Mouse (Mus musculus) heart, adult 9 months (tissue): ENCODE data around the gene Npr2.
"Not testable (repeated sequence)": the region's sequence is repeated elsewhere in the genome, so short reads cannot be mapped to it uniquely, and the experiment has no call there.

Experiments used
- DNase-seq, 2 experiments: peaks; one replicate each; pipeline ENCODE4 v3.0.0; 2022; ENCODE audit warnings: low spot score in 2 of 2

Gene Npr2

DNA sequence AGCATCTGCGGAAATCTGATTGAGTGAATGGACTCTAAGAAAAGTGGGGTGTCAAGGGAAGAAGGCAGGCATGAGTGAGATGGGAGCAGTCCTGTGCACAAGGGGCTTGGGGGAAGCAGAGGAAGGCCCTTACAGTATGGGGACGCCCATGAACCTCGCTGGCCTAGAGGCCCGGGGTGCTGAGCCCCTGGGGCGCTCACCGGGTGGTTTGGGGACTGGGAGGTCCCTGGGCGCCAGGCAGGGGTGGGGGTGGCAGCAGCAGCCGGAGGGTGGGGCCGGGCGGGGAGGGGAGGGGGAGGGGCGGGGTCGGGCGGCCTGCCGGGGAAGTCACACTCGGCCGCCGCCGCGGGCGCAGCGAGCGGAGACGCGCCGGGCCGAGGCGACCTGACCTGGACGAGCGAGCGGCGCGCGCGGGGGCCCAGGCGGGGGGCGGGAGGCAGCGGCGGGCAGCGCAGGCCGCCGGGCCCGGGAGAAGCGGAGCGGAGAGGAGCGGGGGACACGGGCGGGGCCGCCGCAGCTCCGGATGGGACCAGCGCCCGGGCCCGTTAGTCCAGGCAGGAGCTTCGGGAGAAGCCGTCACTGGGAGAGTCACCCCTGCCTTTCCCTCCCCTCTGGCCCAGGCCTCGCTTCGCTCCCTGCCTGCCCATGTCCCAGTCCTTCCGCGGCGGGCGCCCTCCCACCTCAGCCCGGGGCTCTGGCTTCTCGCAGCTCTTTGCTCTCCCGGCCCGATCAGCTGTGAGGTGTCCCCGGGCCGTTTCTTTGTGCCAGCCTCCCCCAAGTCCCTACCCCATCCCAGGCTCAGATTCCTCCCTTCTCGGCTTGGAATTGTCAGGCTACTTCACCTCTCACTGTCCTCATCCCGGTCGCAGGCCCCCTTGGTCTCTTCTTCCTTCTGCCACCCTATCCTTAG is at the start of gene Npr2:
Npr2 (plus strand) TSS at position 890 of the 910 bp plus-strand sequence.
- peak; percentile 56 to 63 for DNase-seq

DNA sequence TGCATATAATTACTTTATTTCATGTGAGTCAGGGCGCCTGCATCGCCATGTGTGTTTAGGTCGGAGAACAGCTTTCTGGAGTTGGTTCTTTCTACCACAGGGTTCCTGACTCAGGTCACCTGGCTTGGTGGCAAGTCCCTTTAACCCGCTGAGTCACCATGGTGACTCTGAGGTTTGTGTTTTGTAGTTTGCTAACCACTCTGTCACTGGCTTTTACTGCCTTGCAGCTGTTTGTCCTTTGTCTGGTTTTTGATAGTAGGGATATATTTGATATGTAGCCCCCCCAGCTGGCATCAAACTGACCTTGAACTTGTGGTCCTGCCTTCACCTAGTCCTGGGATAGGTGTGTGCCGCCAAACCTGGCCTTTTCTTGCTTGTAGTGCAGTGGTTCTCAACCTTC is 49.5 kb upstream of the Npr2 start:
- no peak for DNase-seq

DNA sequence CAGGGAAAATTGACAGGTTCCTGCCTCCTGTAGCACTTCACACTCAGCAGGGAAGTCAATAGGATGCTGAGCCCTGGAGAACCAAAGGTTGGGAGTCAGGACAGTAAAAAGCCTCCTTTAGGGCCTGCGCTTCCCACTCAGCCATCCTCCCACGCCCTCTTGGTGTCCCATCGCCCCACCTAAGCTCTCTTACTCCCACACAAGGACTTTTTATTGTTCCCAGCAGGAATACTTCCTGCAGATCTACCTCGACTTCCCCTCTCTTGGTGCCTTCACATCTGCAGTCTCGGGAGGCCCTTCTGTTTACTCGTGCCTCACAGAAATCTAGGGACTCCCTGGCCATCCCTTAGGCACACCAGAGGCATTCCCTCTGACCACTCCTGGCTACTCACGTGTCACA is 48.3 kb upstream of the Npr2 start:
- DNase-seq = no peak

DNA sequence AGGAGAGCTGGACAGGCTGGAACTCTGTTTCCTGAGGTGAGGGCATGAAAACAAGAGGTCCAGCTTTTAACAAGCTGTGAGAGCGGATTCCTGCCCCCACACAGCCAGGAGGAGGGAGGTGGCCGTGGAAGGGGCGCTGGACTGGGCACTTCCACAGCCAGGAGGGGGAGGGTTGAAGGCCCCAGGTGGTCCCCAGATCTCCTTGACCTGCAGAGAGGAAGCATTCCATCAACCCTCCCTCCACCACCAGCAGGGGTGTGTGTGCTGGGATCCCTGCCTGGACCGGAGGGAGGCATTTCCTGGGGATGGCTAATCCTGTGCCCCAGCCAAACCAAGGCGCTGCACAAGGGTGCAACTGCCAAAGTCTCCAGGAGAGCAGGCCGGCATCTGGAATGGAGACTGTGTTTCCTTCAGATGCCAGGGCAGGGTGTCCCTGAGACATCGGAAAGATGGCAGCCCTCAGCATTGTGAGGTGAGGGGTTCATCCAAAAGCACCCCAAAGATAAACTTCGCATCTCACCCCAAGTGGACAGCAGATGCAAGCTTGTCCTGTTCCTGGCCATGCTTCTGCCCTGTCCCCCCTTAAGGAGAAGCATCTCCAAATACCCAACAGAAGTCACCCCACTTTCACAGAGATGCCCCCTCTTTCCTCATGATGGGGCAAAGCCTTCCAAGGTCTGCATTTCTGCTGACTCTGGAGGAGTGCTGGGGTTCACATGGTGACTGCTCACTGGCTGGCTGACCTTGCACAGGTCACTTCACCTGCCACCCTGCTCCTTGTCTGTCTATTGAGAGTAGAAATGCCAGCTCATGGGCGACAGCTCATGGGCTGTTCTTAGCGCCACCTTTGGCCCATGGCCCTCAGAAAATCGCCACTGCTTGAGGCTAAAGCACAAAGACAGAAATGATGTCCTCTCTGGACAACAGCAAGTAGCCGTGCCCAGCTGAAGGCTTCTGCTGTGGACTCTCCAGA is 47.0 kb upstream of the Npr2 start, which contains the start of gene Msmp:
Msmp (minus strand) TSS at position 51 of the 973 bp plus-strand sequence.
- DNase-seq = peak; percentile 34 to 70

DNA sequence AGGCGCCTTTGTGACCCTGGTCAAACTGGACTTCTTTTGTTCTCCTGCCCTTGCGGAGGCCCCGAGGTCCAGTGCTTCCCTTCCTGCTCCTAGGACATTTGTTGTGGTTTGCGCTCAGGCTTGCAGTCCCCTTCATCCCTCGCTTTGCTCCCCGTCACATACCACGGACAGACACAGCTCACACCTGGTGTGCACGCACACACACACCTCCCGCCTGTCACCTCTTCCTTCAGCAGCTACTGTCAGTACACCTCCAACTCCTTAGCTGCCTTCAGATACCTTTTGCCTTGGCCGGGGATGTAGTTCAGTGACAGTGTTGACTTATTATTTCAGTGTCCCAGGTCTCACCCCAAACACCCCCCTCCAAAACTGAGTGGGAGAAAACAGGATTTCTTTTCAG is 46.1 kb upstream of the Npr2 start:
- no peak for DNase-seq

DNA sequence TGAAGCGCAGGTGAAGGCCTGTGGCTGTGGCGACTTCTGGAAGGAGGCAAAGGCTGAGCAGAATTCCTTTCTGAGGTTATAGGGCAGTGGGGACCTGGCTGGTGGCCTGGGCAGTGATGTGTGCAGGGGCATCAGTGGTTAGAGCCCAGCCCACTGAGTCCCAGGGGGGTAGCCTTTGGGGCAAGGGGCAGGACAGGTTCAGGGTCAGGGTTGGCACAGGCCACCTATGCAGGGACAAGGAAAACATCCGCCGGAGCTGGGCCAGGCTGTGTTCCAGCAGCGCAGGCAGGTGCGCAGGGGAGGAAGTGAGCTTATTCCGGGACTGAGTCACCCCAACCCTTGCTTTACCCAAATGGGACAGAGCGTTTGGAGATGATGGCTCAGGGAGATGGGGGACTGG is 45.3 kb upstream of the Npr2 start:
- peak; percentile 63 to 83 for DNase-seq

DNA sequence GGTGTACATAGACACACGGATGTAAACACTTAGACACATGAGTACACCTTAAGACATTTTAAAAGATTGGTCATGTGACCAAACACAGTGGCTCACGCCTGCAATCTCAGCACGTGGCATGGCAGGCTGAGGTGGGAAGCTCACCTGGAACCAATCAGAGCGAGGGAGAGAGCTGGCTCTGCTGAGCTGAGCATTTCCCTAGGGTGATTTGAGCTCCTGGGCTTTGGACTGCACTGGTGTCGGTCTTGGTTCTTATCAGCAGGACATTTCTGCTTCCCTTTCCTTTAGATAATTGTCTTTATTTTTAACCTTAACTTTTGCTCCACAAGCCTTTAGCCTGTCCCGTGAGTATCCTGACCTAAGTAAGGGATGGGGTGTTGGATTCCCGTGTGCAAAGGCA is 44.1 kb upstream of the Npr2 start:
- peak; percentile 52 to 89 for DNase-seq

DNA sequence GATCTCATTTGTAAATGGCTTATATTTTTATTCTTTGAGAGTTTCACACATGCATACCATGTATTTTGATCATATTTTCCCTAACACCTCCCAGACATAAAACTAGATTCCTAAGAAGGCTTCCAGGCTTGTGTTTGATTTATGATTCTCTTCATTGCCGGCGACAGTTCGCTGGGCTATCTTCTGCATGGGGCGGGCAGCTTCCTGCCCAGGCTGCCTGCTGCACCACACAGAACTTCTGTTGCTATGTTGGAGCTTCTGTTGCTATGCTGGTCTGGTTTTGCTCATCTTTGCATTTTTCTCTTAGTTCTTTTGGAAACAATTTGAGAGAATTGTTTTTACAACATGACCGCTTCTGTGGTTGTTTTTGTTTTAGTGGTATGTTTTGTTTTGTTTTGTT is 40.2 kb upstream of the Npr2 start:
- no peak for DNase-seq

DNA sequence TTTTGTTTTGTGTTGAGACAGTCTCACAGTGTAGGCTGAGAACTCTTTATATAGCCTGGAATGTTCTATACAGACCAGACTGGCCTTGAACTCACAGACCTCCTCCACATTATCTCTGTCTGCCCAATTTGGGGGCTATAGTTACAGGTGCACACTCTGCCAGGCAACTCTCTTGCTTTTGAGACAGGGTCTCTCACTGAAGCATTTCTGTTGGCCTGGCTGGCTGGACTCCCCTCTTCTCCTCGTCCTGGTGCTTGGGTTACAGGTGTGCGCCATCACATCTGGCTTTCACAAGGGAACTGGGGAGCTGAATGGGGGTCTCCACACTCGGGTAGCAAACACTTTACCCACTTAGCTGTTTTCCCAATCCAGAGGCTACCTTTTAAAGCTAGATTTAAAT is 39.8 kb upstream of the Npr2 start:
- DNase-seq = no peak

DNA sequence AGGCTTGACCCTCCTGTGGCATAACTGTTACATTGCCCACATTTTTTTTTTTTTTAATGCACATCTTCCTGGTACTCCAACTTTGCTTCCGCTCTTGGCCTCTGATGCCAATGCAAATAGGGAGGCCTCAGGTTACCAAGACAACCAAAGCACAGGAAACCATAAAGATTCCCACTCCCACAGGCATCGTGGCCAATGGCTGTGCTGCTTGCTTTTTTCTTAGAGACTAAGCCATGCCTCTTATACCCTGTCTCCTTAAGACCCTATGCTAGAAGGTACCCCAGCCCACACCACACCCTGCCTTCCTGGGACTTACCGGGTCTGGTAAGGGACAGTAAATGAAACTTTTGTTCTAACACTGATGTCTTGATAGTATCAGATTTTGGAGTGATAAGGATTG is 38.3 kb upstream of the Npr2 start:
- no peak for DNase-seq

DNA sequence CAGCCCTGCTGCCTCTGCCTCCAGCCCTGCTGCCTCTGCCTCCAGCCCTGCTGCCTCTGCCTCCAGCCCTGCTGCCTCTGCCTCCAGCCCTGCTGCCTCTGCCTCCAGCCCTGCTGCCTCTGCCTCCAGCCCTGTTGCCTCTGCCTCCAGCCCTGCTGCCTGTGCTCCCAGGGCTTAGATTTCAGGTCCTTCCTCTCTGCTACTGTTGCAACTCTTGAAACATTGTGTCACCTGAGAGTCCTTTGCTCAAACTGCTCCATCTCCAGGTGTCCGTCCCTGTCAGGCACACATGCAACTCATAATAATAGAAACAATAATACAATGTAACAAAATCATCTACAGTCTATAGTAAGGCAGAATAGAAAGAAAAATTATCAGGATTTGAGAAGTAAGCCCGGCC is 35.1 kb upstream of the Npr2 start:
- not testable (repeated sequence) for DNase-seq

DNA sequence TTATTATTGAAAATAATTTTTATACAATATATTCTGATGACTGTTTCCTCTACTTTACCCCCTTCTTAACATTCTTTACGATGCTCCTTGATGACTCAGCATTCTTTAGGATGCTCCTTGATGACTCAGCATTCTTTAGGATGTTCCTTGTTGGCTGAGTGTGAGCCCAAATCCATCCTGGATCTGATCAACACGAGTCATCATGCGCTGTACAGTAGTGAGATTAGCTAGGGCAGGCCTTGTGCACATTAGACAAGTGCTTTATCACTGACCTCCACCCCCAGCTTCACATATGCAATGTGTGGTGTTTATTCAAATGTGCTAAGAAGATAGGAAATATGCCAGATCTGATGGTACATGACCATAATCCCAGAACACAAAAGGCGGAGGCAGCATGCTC is 33.5 kb upstream of the Npr2 start:
- no peak for DNase-seq

DNA sequence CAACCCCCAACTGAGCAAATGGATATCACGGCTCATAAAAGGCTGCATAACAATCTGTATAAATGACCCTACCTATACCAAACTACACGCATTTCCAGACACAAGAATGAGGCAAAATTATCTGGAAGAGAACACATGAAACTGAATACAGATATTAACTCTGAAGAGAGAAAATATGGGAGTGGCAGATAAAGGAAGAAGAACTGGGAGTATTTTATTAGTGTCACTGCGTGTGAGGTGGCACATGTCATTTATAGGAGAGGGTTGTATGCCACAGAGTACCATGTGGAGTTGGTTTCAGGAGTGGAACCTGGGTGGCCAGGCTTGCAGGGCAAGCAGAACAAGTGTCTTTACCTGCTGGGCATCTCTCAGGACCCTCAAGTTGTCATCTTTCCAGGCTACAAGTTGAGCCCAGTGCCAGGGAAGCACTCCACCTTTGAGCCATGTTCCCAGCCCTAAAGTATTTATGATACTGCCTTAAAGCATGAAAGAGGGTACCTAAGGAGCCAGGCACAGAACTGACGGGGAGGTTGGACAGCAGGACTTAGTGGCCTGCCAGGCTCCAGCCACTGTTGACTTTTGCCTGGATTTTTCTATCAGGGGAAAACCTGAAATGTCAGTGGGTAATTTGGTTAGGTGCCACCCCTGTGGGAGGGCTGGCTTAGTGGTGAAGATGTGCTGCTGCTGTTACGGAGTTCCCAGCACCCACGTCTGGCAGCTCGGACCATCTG is 32.9 kb upstream of the Npr2 start:
- no peak for DNase-seq

DNA sequence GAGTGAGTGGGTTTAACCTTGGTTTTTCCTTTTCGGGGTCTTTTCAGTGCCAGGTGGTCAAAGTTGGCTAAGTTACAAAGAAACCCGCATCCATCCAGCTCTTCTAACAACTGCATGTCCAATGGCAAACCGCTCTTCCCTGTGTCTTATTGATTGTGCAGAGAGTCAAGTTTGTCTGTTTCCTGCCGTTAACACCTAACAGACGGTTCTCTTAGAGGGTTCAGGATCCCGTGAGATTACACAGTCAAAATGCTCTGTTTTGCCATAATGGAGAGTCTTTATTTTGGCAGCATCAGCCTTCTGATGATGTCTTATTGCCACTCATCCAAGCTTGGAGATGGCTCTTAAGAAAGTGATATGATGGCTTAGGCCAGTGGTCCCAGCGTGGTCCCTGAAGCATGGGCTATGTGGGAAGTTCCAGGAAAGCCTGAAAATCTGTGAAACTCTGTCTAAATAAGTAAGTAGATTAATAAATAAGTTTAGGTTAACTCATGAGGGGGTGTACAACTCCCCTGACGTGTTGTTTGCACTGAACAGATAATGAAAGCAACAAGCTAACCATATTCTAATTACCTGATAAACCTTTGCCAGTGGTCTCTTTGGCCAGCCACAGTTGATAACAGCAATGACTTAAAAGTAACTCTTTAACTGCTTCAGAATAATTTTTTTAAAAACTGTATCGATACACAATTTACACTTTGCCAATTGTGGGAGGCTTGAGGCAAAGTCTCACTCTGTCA is 31.4 kb upstream of the Npr2 start:
- DNase-seq = no peak

DNA sequence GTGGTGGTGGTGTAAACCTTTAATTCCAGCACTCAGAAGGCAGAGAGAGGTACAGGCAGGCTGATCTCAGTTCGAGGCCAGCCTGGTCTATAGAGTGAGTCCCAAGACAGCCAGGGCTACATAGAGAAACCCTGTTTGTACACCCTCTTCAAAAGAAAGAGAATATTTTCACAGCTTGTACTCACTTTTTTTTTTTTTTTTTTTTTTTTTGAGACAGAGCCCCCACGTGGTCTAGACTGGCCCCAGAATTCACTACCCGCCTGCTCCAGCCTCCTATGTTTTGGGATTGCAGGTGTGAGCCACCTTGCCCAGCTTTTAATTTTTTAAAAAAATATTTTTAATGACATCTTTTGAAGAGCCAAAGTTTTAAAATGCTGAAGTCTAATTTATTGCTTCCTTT is 27.6 kb upstream of the Npr2 start:
- no peak for DNase-seq

DNA sequence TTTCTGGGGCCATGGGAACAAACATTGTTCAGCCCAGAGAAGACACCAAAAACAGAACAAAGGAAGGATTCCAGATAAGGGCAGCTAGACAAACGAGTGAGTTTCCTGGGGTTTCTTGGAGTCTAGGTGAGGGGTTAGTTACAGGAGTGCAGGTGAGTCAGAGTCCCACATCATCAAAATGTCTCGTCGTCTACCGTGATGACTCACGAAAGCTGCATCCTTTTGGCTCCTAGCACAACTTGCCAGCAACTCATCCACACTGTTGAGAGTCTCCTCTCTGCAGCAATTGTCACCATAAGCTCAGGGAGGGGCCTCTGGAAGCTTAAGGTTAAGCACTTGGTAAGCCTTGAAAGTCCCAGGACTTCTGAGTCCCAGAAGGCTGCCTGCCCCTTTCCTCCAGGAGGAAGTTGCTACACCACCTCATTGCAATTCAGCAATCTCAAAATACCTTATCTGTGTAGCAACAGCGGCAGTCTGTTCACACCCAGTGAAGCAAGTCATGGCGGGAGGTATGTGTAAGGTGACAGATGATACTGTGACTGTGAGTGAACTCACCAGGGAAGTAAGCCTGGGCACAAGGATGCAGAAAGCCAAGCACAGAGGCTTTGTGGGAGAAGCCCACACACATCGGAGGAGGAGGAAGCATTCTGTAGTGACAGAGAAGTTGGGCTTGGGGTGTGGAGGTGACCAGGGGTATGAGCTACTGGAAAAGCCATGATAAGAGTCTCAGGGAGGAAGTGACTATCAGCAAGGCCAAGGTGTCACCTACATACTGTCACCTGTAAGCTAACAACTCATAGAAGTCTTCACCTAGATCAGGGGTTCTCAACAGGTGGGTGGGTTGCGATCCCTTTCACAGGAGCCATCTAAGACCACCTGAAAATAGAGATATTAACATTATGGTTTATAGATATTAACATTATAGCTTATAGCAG is 26.7 kb upstream of the Npr2 start:
- no peak for DNase-seq

DNA sequence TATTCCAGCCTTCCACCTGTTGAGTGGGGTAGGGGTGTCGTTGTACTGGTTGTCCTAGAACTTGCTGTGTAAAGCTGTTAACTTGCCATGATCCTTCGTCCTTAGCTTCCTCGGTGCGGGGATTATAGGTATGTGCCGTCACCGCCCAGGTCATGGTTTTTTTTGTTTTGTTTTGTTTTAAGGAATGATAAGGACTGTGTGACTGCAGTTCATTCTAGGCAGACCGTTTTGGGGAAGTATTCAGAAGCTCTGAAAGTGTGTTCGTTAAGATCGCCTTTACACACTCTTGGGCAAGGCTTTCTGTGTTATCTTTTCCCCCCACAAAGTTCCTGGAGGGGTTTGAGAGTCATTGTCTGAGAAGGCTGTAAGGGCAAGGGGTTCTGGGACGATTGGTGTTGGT is 19.2 kb upstream of the Npr2 start:
- DNase-seq = no peak

DNA sequence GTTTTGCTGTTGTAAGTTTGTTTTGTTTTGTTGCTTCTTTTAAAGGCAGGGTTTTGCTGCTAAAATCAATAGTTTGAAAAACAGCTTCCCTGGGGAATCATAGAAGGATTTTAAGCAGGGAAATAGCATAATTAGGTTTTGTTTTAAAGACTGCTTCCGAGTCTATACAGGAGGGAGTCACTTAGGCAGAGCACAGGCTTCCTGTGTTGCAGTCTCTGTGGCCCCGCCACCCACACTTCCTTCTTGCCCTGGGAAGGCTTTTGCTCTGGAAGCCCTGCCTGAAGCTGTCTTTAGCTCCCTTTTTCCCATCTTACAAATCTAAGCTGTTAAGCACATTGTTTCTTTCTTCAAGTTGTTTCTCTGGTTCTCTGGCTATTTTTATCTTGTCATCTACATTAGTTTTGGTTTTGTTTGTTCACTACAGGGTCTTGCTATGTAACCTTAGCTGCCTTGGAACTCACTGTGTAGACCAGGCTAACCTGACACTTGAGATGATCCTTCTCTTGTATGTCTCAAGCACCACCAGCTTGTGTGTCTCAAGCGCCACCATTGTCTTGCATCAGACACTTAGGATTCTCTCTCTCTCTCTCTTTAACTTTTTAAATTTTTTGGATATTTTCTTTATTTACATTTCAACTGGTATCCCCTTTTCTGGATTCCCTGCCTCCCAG is 18.5 kb upstream of the Npr2 start:
- DNase-seq = no peak

DNA sequence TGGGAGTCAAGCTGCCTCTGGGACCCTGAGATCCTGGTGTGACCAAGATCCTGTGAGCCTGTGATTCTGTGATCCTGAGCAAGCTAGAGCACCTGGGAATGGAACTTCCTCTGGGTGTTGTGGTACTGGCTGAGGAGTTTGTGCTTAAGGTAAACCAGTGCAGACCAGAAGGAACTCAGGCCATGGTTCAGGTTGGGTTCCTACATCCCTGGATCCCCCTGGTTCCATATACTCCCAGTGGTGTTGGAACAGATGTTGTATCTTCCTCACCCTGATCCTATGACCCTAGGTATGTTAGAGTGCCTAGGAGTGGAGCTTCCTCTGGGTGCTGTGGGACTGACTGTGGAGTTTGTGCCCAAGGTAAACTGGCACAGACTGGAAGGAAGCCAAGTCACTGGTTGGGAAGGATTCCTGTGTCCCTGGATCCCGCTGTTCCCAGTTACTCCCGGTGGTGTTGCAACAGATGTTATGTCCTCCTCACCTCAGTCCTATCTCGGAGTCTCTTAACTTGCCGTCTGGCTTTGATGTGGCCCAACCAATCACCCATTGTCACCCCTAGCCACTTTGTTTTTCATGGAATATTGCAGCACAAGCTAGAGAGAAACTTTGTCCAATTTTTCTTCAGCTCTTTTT is 11.5 kb upstream of the Npr2 start:
- DNase-seq = no peak
